Mouse (Mus musculus) central nervous system, embryonic 18 days (tissue): Measurements from ENCODE around the gene Ndst2. TPM values are rescaled to one million over a fixed set of nuclear protein-coding genes. Genes with fewer than 3 reads are reported as not detected.

Experiments used
- polyA plus RNA-seq: library from polyadenylated mRNA; depleted of rRNA; stranded (reverse); fragments of >200 nt; gene quantifications from 2 replicates; pipeline ENCODE4 v1.2.3, GENCODE M21; 2012; rRNA removed

Ndst2 gene
- polyA plus RNA-seq: 29.6 and 29.8 TPM in 2 replicates

DNA sequence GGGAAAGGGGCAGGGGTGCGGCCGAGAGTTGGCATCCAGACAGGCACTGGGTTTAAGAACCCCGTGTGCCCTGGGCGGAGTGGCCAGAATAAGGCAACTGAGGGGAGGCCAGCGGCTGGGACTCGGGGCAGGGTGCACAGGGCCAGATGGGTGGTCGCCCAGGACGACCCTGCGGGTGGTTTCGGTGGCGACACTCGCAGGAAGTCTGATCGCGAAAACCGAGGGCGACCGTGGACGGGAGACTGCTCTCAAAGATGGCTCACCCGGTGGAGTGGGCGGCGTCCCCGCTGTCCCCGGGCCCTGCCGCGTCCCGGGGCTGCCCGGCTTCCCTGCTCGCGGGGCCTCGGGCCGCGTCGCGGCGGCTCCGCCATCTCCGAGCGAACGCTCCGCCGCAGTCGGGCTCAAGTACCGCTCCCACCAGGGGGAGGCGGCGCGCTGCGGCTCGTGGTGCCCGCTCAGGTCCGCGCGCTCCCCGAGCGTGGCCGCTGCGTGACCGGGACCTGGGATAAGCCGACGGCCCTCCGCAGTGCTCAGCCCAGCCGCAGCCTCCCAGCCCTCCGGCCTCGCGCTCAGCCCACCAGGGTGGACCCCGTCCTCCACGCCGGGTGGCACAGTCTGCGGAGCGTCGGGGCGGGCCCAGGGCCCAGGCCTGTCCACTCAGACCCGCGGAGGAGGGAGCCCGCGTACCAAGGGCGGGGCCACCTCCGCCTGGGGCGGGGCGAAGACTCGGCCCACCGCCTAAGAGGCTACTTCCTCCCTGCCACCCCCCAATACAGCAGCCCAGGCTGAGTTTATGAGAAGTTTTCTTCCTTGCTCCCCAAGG lies at the start of gene Ndst2:
Ndst2 (minus strand) TSS at position 611 of the 823 bp plus-strand sequence.

DNA sequence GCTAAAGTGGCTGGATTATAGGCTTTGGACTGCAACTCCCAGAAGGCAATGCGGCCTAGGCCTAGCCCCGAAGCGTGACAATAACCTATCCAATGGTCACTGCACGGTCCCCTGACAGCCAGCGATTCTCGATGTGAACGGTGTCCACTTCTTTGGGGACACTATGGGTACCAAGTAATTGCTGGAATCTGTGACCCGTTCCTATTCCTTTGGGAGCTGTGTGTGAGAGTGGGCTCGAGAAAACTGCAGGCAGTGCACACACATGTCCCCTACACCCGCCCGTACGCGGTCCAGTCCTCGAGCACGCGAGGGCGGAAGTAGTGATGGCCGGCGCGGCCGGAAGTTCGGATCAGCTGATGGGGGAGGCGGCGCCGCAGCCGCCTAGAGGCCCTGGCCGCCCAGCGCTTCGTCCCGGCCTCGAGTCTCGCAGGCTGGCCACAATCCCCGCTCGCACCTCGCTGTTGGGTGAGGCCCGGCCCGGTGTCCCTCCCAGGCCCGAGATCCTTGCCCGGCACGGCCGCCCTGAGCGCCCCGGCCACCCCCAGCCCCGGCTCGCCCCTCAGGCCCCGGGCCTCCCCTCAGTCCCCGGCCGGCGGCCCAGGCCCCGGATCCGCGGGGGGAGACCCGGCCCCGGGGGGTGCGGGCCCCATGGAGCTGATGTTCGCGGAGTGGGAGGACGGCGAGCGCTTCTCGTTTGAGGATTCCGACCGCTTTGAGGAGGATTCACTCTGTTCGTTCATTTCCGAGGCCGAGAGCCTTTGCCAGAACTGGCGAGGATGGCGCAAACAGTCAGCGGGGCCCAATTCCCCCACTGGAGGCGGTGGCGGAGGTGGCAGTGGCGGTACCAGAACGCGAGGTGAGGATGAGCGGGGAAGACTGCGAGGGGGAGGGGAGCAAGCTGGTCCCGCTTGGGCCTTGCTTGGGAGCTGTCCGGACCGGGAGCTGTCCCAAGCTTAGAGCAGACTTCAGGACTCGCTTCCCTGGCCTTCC lies 26.9 kb downstream of the Ndst2 start, which contains the start of gene Zswim8:
Zswim8 (plus strand) TSS at position 352 of the 990 bp plus-strand sequence.

DNA sequence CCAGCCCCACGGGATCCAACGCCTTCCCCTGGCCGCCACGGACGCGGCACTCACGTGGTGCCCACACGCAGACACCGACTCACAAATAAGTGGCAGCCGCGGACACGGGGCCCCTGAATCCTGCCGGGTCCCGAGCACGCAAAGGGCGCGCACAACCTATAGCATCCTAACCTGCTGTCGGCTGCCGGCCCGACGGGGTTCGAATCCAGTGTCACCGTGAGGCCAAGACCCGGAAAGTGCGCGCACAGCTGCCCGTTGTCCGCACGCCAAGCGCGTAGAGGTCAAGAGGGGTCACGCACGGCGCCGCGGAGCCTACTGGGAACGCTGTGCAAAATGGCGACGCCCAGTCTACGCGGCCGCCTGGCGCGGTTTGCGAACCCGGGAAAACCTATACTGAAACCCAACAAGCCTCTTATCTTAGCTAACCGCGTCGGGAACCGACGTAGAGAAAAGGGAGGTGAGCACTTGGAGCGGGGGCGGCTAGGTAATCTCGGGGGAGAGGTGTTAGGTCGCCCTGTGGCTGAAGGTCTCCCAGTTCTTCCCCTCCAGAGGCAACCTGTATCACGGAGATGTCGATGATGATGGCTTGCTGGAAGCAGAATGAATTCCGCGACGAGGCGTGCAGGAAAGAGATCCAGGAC lies 31.5 kb downstream of the Ndst2 start, which contains the start of gene Chchd1:
Chchd1 (plus strand) TSS at position 266 of the 641 bp plus-strand sequence.

DNA sequence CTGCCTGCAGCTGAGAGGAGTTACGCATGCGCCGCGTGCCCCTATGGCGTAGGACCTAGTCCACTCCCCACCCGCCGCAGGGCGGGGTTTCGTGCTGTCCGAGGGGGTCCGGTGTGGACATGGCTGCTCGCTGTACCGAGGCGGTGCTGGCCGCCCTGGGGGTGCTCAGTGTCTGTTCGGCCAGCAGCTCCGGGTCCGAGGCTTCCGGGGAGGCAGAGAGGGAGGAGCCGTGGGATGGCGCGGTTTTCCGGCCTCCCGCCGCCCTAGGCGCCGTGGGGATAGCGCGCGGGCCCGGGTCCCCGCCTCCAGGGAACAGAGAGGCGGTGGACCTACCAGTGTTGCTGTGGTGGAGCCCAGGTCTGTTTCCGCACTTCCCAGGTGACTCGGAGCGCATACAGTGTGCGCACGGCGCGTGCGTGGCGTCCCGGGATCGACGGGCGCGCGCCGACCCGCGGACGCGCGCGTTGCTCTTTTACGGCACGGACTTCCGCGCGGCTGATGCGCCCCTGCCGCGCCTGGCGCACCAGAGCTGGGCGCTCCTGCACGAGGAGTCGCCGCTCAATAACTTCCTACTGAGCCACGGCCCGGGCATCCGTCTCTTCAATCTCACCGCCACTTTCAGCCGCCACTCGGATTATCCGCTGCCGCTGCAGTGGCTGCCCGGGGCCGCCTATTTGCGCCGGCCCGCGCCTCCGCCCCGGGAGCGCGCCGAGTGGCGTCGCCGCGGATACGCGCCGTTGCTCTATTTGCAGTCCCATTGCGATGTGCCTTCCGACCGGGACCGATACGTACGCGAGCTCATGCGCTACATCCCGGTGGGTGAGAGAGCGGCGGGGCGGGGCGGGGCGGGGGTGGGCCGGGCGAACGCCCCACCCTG lies 39.2 kb downstream of the Ndst2 start, which contains the start of gene Fut11:
Fut11 (plus strand) TSS at position 85 of the 877 bp plus-strand sequence.

DNA sequence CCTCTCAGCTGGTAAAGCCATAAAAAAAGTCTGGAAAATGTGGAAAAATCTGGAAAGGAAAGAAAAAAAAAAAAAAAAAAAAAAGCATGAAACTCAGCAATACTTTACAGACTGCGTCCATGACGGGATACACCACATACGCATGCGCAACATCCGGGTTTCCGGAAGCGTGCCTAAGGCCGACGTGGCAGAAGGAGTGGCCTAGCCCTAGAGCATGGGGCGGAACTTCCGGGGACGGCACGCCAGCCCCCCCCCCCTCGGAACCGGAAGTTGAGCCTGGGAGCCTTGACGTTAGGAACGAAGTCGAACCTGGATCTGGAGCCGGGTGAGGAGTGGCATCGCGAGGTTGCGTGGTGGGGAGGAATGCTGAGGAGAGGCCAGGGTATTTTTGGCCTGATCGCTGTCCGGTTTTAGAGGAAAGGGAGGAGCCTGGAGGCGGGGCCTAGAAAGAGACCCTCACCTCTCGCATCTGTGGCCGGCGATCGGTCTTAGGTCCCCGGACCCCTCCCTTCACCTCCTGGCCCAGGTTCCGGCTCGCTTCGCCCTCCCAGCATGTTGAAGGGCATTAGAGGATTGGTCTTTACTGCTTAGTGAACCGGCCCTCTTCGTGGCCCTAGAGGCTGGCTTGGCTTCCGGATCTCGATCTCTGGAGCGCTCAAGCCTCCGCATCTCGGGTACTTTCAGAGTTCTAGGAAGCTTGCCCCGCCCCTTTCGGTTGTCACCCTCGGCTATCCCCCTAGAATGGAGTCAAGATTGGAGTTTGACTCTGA lies 60.1 kb downstream of the Ndst2 start, which contains the start of gene Sec24c:
Sec24c (plus strand) TSS at position 245 of the 770 bp plus-strand sequence.

Other genes with a start within 250 kb of the Ndst2 start
- gene Mss51, start 237.7 kb downstream of the Ndst2 start, polyA plus RNA-seq: 1.1 and 1.2 TPM in 2 replicates
- 155 and 157 TPM in 2 replicates for gene Ppp3cb, start 188.0 kb downstream of the Ndst2 start, polyA plus RNA-seq
- 24.4 and 27.1 TPM in 2 replicates for gene Usp54, start 93.5 kb downstream of the Ndst2 start, polyA plus RNA-seq
- gene Myoz1, start 78.0 kb downstream of the Ndst2 start, polyA plus RNA-seq: 0.39 and 7.4 TPM in 2 replicates
- 0.09 and 1.5 TPM in 2 replicates for gene Synpo2l, start 66.2 kb downstream of the Ndst2 start, polyA plus RNA-seq
- 118 and 135 TPM in 2 replicates for gene Sec24c, start 60.3 kb downstream of the Ndst2 start, polyA plus RNA-seq
- gene Fut11, start 39.6 kb downstream of the Ndst2 start, polyA plus RNA-seq: 21.2 and 22.4 TPM in 2 replicates
- gene Chchd1, start 31.6 kb downstream of the Ndst2 start, polyA plus RNA-seq: 134 and 156 TPM in 2 replicates
- 167 and 183 TPM in 2 replicates for gene Zswim8, start 27.0 kb downstream of the Ndst2 start, polyA plus RNA-seq
- 118 TPM in 2 replicates for gene Camk2g, start 59.5 kb upstream of the Ndst2 start, polyA plus RNA-seq
- 1.4 and 1.6 TPM in 2 replicates for gene Plau, start 102.1 kb upstream of the Ndst2 start, polyA plus RNA-seq
- 21.0 and 23.1 TPM in 2 replicates for gene Vcl, start 194.8 kb upstream of the Ndst2 start, polyA plus RNA-seq